Mouse (Mus musculus) spleen, adult 2 months (tissue): ENCODE data around the gene Cyp2c65. TPM values are rescaled to one million over a fixed set of nuclear protein-coding genes. Genes with fewer than 3 reads are reported as not detected.
"Not testable (repeated sequence)": the region's sequence is repeated elsewhere in the genome, so short reads cannot be mapped to it uniquely, and the experiment has no call there.

Source experiments
- DNase-seq, 2 experiments: peaks; one replicate each; pipeline versions ENCODE4 v3.0.0 to v3.0.0-alpha.2; 2012 to 2021; ENCODE audit warnings: low spot score in 2 of 2, low read depth in 1 of 2
- H3K27ac ChIP-seq: fragments of 200-500 bp; 2 replicates; pipeline ENCODE4 v1.5.1; 2012; ENCODE audit warnings: low read length, inconsistent platforms; ENCODE audit not compliant: insufficient read depth
- H3K27me3 ChIP-seq: fragments of 200-500 bp; 2 replicates; pipeline ENCODE4 v1.6.1; 2012; ENCODE audit warnings: mild to moderate bottlenecking, moderate library complexity, low read length, inconsistent platforms; ENCODE audit not compliant: control insufficient read depth, insufficient read depth
- H3K36me3 ChIP-seq: fragments of 200-500 bp; 2 replicates; pipeline ENCODE4 v1.6.1; 2012; ENCODE audit warnings: mild to moderate bottlenecking, low read length, inconsistent platforms; ENCODE audit not compliant: control insufficient read depth, insufficient read depth
- H3K4me1 ChIP-seq: fragments of 200-500 bp; 2 replicates; pipeline ENCODE4 v1.6.1; 2011; ENCODE audit warnings: inconsistent platforms; ENCODE audit not compliant: control insufficient read depth, insufficient read depth, insufficient read length
- H3K4me3 ChIP-seq: fragments of 200-500 bp; 2 replicates; pipeline ENCODE4 v1.5.1; 2011; ENCODE audit warnings: mild to moderate bottlenecking, inconsistent platforms; ENCODE audit not compliant: insufficient read depth, insufficient read length; ENCODE audit errors: extremely low read depth
- CTCF ChIP-seq: fragments of 200-500 bp; IDR thresholded peaks from 2 replicates; pipeline ENCODE4 v1.5.1; 2011; ENCODE audit warnings: mild to moderate bottlenecking, inconsistent platforms; ENCODE audit not compliant: insufficient read depth, insufficient read length, insufficient replicate concordance; ENCODE audit errors: extremely low read depth
- POLR2A ChIP-seq: fragments of 200-500 bp; IDR thresholded peaks from 2 replicates; pipeline ENCODE4 v1.6.1; 2011; ENCODE audit warnings: low read depth, low read length, inconsistent platforms
- WGBS: fragments of 180-500 bp; shearing (Covaris S2); methylation state at CpG from one replicate; pipeline ENCODE4 v1.1.7; 2018; 5-methylcytosine and 5-hydroxymethylcytosine counted together
- polyA plus RNA-seq: library from polyadenylated mRNA; depleted of rRNA; stranded (reverse); fragments of >200 nt; gene quantifications from 2 replicates; pipeline ENCODE4 v1.2.3, GENCODE M21; 2012; rRNA removed

Cyp2c65 gene
- not detected in 2 replicates for polyA plus RNA-seq

- no peak within 1 kb of the TSS for H3K4me3 ChIP-seq
- H3K27ac ChIP-seq = no peak within 1 kb of the TSS
- no peaks in the 10 kb centered on the region for H3K4me1 ChIP-seq
- H3K36me3 ChIP-seq = no peaks in the 10 kb centered on the region
- DNase-seq = no peak
- no peaks in the 10 kb centered on the region for H3K27me3 ChIP-seq
- 66% methylated on average over 2 of the region's 2 CpGs for WGBS
- TF ChIP-seq CTCF (no peak), POLR2A (no peak)
Measured at GRCm38 (mm10) chr19:39060719-39061118, at the start of gene Cyp2c65. Gene Cyp2c65 (plus strand): TSS chr19:39061015.

GRCm38 (mm10) chr19:39057928-39058327 lies 2.9 kb upstream of the Cyp2c65 start:
- no peak for TF ChIP-seq POLR2A
- TF ChIP-seq CTCF = no peak
- no peak overlapping the region for H3K27ac ChIP-seq
- no peaks in the 10 kb centered on the region for H3K4me1 ChIP-seq
- H3K4me3 ChIP-seq = no peak overlapping the region
- no peak for DNase-seq
- WGBS = 90% methylated on average over 1 of the region's 1 CpGs
- H3K27me3 ChIP-seq = no peaks in the 10 kb centered on the region
- no peaks in the 10 kb centered on the region for H3K36me3 ChIP-seq

GRCm38 (mm10) chr19:39098779-39099178 lies 38.0 kb downstream of the Cyp2c65 start:
- H3K4me1 ChIP-seq, H3K27me3 ChIP-seq, H3K36me3 ChIP-seq, H3K27ac ChIP-seq, DNase-seq, H3K4me3 ChIP-seq: not testable (repeated sequence)
- 77% methylated on average over 2 of the region's 2 CpGs for WGBS

- Histone ChIP-seq H3K27ac (no peak within 1 kb of the TSS), H3K4me1 (no peaks in the 10 kb centered on the region), H3K27me3 (no peaks in the 10 kb centered on the region), H3K4me3 (no peak within 1 kb of the TSS), H3K36me3 (no peaks in the 10 kb centered on the region)
- WGBS = 81% methylated on average over 1 of the region's 1 CpGs
- no peak for DNase-seq
- no peak for TF ChIP-seq CTCF
- no peak for TF ChIP-seq POLR2A
Measured at GRCm38 (mm10) chr19:39113644-39114043, 52.8 kb downstream of the Cyp2c65 start, which contains the start of gene Cyp2c66. Gene Cyp2c66 (plus strand): TSS chr19:39113898.

Other genes starting within 250 kb of the Cyp2c65 start
- 2.1 and 2.6 TPM in 2 replicates for gene Noc3l, start 241.8 kb upstream of the Cyp2c65 start, polyA plus RNA-seq
- 1.0 and 1.7 TPM in 2 replicates for gene Tbc1d12, start 224.4 kb upstream of the Cyp2c65 start, polyA plus RNA-seq
- 0.79 and 0.87 TPM in 2 replicates for gene Hells, start 130.1 kb upstream of the Cyp2c65 start, polyA plus RNA-seq
- gene Cyp2c55, start 54.0 kb upstream of the Cyp2c65 start, polyA plus RNA-seq = 0.05 TPM in 1 of 2 replicates, not detected in the other
- not detected in 2 replicates for gene Cyp2c66, start 52.9 kb downstream of the Cyp2c65 start, polyA plus RNA-seq
- 0.09 TPM in 1 of 2 replicates, not detected in the other for gene Cyp2c29, start 208.4 kb downstream of the Cyp2c65 start, polyA plus RNA-seq